Mouse (Mus musculus) limb, embryonic 14.5 days (tissue): ENCODE data around the gene Ufc1. TPM values are rescaled to one million over a fixed set of nuclear protein-coding genes. Genes with fewer than 3 reads are reported as not detected.

Experiments used
- ATAC-seq: fragments of 200-750 bp; cut with Nextera tagmentation; 2 replicates; pipeline ENCODE4 v1.8.0; 2017; ENCODE audit warnings: low read depth, moderate number of reproducible peaks, moderate TSS enrichment; ENCODE audit not compliant: low FRiP score
- DNase-seq: peaks from one replicate; pipeline ENCODE4 v3.0.0-alpha.2; 2015; ENCODE audit warnings: low spot score
- H3K27ac ChIP-seq: fragments of 300-500 bp; sonication (generic); replicated peaks from 2 replicates; pipeline ENCODE4 v1.5.1; 2014; ENCODE audit warnings: low read depth, mild to moderate bottlenecking, low read length, moderate library complexity, mixed read lengths
- H3K27me3 ChIP-seq: fragments of 300-500 bp; sonication (generic); 2 replicates; pipeline ENCODE4 v1.6.1; 2014; ENCODE audit warnings: low read length, mixed read lengths; ENCODE audit not compliant: control insufficient read depth, insufficient read depth
- H3K36me3 ChIP-seq: fragments of 300-500 bp; sonication (generic); 2 replicates; pipeline ENCODE4 v1.6.1; 2014; ENCODE audit warnings: mild to moderate bottlenecking, low read length, moderate library complexity, mixed read lengths; ENCODE audit not compliant: control insufficient read depth, insufficient read depth
- H3K4me1 ChIP-seq: fragments of 300-500 bp; sonication (generic); 2 replicates; pipeline ENCODE4 v1.6.1; 2014; ENCODE audit warnings: antibody characterized with exemption, low read length, mixed read lengths; ENCODE audit not compliant: control insufficient read depth, insufficient read depth
- H3K4me2 ChIP-seq: fragments of 300-500 bp; sonication (generic); replicated peaks from 2 replicates; pipeline ENCODE4 v1.6.1; 2014; ENCODE audit warnings: low read depth, mild to moderate bottlenecking, low read length, moderate library complexity; ENCODE audit not compliant: severe bottlenecking
- H3K4me3 ChIP-seq: fragments of 300-500 bp; sonication (generic); replicated peaks from 2 replicates; pipeline ENCODE4 v1.5.1; 2014; ENCODE audit warnings: low read length
- H3K9ac ChIP-seq: fragments of 300-500 bp; sonication (generic); 2 replicates; pipeline ENCODE4 v1.6.1; 2014; ENCODE audit warnings: mild to moderate bottlenecking, low read depth, low read length, moderate library complexity; ENCODE audit not compliant: severe bottlenecking
- H3K9me3 ChIP-seq: fragments of 300-500 bp; sonication (generic); 2 replicates; pipeline ENCODE4 v1.6.1; 2016; ENCODE audit warnings: low read length; ENCODE audit not compliant: control insufficient read depth
- POLR2A ChIP-seq: fragments of 200-500 bp; IDR thresholded peaks from 2 replicates; pipeline ENCODE4 v1.8.0; 2012; ENCODE audit warnings: inconsistent platforms, mild to moderate bottlenecking, moderate library complexity, borderline replicate concordance; ENCODE audit not compliant: insufficient read depth, insufficient read length; ENCODE audit errors: extremely low read depth
- WGBS: fragments of 180-500 bp; shearing (Covaris S2); extraction: QIAGEN DNeasy Blood & Tissue Kit; methylation state at CpG from one replicate; pipeline ENCODE4 v1.1.7; 2014; 5-methylcytosine and 5-hydroxymethylcytosine counted together
- polyA plus RNA-seq, 2 experiments: library from polyadenylated mRNA; depleted of rRNA in 1 of 2; stranded (reverse) in 1 of 2; unstranded in 1 of 2; fragments of >200 nt; fragmentation: Nextera tagmentation in 1 of 2; extraction: Ambion mirVana in 1 of 2; gene quantifications; 2 replicates each; pipeline versions ENCODE4 v1.2.1 to v1.2.3; 2012 to 2014

Ufc1 gene
- polyA plus RNA-seq (2012; rRNA removed) (46.5 and 60.9 TPM in 2 replicates), polyA plus RNA-seq (2014; fragmentation: Nextera tagmentation; extraction: Ambion mirVana) (133 and 135 TPM in 2 replicates)

- Histone ChIP-seq H3K4me3 (peak within 1 kb of the TSS; percentile 66), H3K9me3 (no peaks in the 10 kb centered on the region), H3K36me3 (peaks cover 7% of the 10 kb centered on the region), H3K9ac (peak within 1 kb of the TSS; percentile 89), H3K27me3 (no peaks in the 10 kb centered on the region), H3K4me2 (peak within 1 kb of the TSS; percentile 83), H3K27ac (peak within 1 kb of the TSS; percentile 96), H3K4me1 (peaks cover 9% of the 10 kb centered on the region)
- DNase-seq = peak; percentile 88
- WGBS = under 1% methylated on average over 42 of the region's 42 CpGs
- peak; percentile 54; the same call in 1 of the 2 replicates for TF ChIP-seq POLR2A
- peak; percentile 87 for ATAC-seq
Measured at GRCm38 (mm10) chr1:171294298-171295062, at the start of gene Ufc1. Gene Ufc1, minus strand, starts transcription at chr1:171295024.

GRCm38 (mm10) chr1:171343922-171344677, 49.3 kb upstream of the Ufc1 start:
- DNase-seq = no peak
- Histone ChIP-seq H3K4me1 (0 out of 2 replicates have a peak, but pooled peaks cover 8% of the 10 kb centered on the region), H3K9ac (no peak overlapping the region), H3K36me3 (peaks cover 47% of the 10 kb centered on the region), H3K27ac (no peak overlapping the region), H3K9me3 (no peaks in the 10 kb centered on the region), H3K4me3 (no peak overlapping the region), H3K27me3 (no peaks in the 10 kb centered on the region), H3K4me2 (no peak overlapping the region)
- 84% methylated on average over 8 of the region's 9 CpGs for WGBS
- ATAC-seq = no peak
- no peak for TF ChIP-seq POLR2A

DNA sequence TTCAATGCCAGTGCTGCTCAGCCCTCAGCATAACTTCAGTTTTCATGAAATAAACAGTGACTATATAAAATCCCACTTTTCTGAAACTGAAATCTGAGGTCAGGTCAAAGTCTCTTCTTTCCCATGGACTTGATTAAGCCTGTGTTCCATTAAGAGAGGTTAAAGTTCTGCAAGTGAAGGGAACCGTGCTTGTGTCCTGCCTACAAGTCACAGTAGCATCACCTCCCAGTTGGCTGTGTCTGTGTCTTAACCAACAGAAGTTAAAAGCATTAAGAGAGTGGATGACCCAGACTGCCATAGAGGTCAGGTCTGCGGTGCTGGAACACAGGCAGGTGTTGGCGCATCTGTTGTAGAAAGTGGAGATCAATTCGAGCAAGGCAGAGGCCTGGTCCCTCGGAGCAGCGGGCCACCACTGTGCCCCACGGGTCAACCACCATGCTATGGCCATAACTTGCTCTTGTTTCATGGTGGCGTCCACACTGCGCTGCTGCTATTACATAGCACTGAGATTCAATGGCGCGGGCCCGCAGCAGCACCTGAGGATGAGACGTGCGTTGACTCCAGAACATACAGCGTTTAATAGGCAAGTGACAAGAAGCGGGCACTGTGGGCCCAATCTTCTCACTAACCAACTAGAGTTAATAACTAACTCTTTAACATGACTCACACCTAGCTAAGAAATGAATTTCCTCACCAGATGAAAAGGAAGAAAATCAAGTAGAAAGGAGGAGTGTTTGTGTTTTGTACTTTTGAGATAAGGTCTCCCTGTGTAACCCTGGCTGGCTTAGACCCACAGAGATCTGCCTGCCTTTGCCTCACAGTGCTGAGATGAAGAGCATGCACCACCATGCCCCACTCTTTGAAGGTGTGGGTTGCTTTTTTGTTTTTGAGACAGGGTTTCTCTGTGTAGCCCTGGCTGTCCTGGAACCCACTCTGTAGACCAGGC, 47.7 kb upstream of the Ufc1 start:
- Histone ChIP-seq H3K4me3 (no peak overlapping the region), H3K9me3 (no peaks in the 10 kb centered on the region), H3K4me1 (0 out of 2 replicates have a peak, but pooled peaks cover 8% of the 10 kb centered on the region), H3K27ac (no peak overlapping the region), H3K9ac (no peak overlapping the region), H3K36me3 (peaks cover 63% of the 10 kb centered on the region), H3K4me2 (no peak overlapping the region), H3K27me3 (no peaks in the 10 kb centered on the region)
- ATAC-seq = no peak
- TF ChIP-seq POLR2A = no peak
- WGBS = 94% methylated on average over 16 of the region's 16 CpGs
- no peak for DNase-seq

GRCm38 (mm10) chr1:171330216-171330560, 35.4 kb upstream of the Ufc1 start:
- ATAC-seq = no peak; the same call in 1 of the 2 replicates
- WGBS = 0% methylated on average over 4 of the region's 4 CpGs
- H3K27ac ChIP-seq = peak overlapping the region; percentile 99
- H3K36me3 ChIP-seq = peaks cover 7% of the 10 kb centered on the region; the same call in 1 of the 2 replicates
- H3K4me2 ChIP-seq = peak overlapping the region; percentile 94
- H3K4me1 ChIP-seq = peaks cover 20% of the 10 kb centered on the region
- TF ChIP-seq POLR2A = no peak
- no peaks in the 10 kb centered on the region for H3K27me3 ChIP-seq
- H3K4me3 ChIP-seq = peak overlapping the region; percentile 62
- H3K9ac ChIP-seq = peak overlapping the region; percentile 94
- DNase-seq = peak; percentile 41
- H3K9me3 ChIP-seq = no peaks in the 10 kb centered on the region
